Mouse (Mus musculus) heart, postnatal 10 days (tissue): ENCODE data around the gene Nbr1. TPM values are rescaled to one million over a fixed set of nuclear protein-coding genes. Genes with fewer than 3 reads are reported as not detected.
A peak's percentile ranks its signal among the peaks of the same experiment; 100 is the strongest.

ENCODE experiments used
- DNase-seq, 2 experiments: peaks; one replicate each; pipeline ENCODE4 v3.0.0; 2021
- intact Hi-C: fragments of 180-260 bp; cut with DNase I; formaldehyde crosslinking; loops from one replicate; pipeline ENCODE4 v1.15.1; 2025
- total RNA-seq, 2 experiments: library from RNA; stranded (reverse); gene quantifications; 2 replicates each; pipeline ENCODE4 v1.2.3; 2021

Gene Nbr1
- 100 to 1,000 TPM; 100 TPM for total RNA-seq

- intact Hi-C loops, result loop anchor here (5.0 kb wide), 1 partner anchor 85 kb away; the partner anchor contains the start of gene Vat1
- DNase-seq, result peak; percentile 94 to 95
Observed at GRCm38 (mm10) chr11:101551751-101552475, at the start of gene Nbr1, which contains the start of gene Brca1. TSS of gene Nbr1 (plus strand) at chr11:101552149. TSS of gene Brca1 (minus strand) at chr11:101551955.

GRCm38 (mm10) chr11:101506269-101506780, 45.6 kb upstream of the Nbr1 start:
- no peak for DNase-seq
- intact Hi-C loops, result no loop called here

DNA sequence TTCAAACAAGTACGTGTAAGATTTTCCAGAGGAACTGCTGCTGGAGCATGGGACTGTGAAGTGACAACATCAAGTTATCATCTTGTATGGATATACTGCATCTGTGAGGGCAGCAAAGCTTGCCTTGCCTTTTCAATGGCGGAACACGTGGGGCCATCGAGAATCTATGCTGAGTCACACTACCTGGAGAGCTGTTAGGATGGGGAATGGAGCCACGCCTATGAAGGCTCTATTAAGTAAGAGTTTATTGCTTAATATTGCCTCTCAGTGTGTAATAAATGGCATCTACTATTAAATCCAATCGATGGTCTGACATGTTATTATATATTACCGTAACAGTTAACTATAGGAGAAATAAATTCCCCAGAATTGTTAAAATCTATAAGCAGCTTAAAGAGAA, 44.9 kb upstream of the Nbr1 start:
- DNase-seq, result no peak
- intact Hi-C loops, result no loop called here

DNA sequence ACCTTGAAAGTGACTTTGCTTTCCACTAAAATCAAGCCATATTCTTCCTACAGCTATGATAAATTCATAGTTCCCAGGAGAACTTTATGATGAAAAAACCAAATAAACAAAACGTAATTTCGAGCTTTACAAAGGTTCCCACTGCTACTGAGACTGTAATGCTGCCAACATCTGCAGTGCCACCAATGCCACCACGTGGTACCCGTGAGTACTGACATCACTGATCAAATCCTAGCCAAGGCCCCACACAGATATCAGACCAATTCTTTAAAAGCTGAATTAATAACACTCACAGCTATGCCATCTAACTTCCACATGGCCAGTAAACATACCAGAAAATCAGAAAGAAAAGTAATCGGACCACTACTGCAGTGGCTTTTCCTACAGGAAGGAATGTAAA, 33.0 kb upstream of the Nbr1 start:
- peak; percentile 4 to 5 for DNase-seq
- intact Hi-C loops, result no loop called here

DNA sequence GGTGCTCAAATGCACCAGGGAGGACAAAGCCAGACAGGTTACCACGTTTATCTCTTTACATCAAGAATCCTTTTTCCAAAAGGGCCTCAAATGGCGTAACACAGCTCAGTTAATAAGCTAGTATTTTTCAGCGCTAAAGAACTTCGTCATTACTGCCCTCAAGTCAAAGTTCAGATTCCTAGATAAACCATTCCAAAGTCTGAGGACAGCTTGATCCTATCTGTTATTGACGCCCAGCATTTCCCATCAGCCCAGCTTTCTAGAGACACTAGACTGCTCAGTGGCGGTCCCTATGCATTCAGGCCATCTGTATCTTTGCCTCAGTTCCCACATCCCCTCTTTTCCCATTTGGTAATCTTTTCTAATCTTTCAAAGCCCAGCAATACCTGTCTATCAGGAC, 32.6 kb upstream of the Nbr1 start:
- no peak for DNase-seq
- intact Hi-C loops, result no loop called here

GRCm38 (mm10) chr11:101524446-101524845, 27.5 kb upstream of the Nbr1 start:
- DNase-seq, result no peak
- intact Hi-C loops, result no loop called here

DNA sequence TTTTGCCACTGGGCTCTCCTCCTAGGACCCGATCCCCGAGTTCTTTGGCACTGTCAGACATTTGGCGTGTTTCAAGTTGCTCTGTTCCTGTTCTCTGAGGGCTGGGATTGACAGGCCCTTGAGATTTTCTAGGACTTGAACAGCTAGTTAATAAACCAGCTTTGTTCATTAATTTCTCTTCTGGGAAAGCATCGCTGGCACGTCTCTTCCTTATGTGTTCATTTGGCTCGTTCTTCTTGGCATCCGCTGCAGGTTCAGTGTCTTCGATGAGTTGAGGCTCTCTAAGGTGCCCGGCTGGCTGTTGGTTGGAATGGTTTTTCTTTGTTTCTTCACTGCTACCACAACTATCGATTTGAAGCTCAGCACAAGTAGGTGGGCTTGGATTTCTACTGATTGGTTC, 26.9 kb upstream of the Nbr1 start:
- no peak for DNase-seq
- intact Hi-C loops, result no loop called here

DNA sequence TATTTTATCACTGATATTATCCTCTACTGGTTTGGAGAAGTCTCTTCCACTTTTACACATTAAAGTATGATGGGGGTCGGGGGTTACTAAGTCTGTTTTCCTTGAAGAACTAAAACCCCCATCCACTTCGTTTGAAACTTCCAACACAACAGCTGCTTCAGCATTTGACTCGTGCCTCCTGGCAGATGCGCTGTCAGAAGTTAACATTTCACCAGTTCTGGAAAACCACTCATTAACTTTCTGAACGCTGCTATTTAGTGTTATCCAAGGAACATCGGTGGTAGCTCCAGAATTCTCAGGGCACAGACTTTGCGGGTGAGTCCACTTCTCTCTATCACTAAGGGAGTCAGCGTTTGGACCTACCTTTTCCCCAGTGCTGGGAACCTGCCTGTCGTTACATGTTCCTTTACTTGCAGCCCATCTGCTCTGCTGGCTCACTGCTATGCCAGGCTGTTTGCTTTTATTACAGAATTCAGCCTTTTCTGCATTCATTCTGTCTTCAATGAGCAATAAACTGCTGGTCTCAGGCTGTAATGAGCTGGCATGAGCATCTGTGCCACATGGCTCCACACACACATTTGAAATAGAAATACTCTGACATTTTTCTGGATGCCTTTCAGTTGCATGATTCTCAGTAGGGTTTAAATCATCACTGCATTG, 25.9 kb upstream of the Nbr1 start:
- DNase-seq, result no peak
- intact Hi-C loops, result no loop called here

DNA sequence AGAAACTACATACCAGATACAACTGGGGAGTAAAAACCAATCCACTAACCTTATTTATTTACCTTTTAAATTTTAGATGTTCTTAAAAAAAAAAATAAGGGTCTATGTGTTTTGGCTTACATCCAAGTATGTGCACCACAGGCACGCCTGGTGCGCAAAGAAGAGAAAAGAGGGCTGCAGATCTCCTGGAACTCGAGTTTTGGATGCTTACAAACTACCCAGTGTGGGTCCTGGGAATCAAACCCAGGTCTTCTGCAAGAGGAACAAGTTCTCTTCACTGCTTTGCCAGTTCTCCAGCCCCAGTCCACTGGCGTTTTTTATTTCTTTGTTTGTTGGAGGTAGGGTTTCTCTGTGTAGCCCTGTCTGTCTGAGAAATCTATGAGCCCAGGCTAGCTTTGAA, 25.3 kb upstream of the Nbr1 start:
- DNase-seq, result no peak
- intact Hi-C loops, result no loop called here

- DNase-seq, result no peak
- intact Hi-C loops, result no loop called here
Observed at GRCm38 (mm10) chr11:101543533-101543932, 8.4 kb upstream of the Nbr1 start.

DNA sequence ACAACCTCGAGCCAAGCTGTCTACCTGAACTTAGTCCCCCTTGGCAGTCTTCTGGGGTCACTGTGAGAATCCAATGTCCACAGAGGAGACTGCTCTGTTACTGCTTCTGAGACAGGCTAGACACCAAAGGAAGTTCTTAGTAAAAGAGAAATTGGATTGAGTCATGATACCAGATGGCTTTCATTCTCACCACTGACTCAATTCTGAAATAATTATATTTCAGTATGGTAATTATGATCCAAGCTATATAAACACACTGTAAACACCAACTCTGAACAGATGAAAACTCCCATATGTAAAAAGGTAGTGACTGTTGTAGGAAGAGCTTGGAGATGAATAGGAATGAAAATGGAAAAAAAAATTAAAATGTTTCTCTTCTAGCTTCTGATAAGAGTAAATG, 7.8 kb upstream of the Nbr1 start:
- intact Hi-C loops, result no loop called here
- no peak for DNase-seq

GRCm38 (mm10) chr11:101548526-101548925, 3.4 kb upstream of the Nbr1 start:
- DNase-seq, result no peak
- intact Hi-C loops, result no loop called here

DNA sequence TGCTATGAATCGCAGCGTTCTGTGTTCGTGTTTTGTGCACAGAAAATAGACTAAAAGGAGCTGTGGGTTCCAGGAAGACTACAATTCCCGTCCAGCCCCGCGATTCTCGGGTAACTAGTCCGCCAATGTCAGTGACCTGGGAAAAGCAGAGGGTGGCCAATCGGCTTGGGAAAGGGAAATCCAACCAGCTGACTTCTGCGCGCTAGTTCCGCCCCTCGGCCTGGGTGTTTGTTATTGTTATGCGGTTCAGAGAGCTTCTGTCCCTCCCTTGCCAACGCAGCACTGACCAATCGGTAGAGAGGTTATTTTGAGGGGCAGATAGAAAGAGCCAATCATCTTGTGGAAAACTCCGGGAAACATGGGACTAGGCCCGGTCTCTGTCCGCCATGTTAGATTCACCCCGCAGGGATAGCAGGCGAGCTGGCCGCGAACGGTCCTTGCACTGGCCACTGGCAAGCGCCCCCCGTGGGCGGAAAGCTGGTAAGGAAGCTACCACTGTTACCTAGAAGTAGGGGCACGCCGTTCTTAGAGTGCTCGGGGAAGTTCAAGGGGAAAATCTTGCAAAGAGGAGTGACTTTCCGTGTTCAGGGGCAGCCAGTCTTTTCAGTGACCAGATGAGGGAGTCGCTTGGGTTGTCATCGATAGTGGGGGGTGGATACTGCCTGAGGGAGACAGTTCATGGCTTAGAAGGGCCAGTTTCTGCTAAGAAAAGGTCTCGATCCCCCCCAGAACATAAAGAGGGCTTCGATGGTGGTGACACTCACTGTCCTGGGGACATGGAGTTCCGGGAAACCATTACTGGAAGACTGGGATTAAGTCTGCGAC, 739 bp downstream of the Nbr1 start:
- DNase-seq, result peak; percentile 98 to 99
- intact Hi-C loops, result loop anchor here (5.0 kb wide), 1 partner anchor 85 kb away; the partner anchor contains the start of gene Vat1

DNA sequence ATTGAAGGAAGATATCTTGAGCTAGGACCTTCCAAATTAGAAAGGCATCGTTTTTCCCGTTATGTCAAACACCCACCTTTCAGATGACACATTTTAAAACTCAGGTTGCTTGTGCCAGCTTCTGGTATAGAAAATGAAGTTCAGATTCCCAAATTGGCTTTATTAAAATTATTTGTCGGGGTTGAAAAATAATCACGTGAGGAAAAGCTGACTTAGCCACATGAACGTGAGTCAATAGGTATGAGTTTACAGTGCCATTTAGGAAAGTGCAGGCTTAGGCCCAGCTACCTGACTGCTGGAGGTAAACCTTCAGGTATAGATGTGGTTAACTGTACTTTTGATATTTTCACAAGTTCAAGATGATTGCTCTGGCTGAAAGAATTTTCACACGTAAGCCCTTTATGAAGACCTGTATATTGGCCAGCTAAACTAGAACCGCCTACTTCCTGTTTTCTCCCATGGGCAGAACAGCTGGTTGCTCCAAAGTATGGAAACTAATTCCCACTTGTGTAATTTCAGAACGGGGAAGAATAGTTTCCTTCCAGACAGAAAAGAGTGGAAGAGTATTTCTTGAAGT, 1.5 kb downstream of the Nbr1 start:
- intact Hi-C loops, result loop anchor here (5.0 kb wide), 1 partner anchor 86 kb away; the partner anchor contains the start of gene Vat1
- DNase-seq, result peak; percentile 14 to 23

DNA sequence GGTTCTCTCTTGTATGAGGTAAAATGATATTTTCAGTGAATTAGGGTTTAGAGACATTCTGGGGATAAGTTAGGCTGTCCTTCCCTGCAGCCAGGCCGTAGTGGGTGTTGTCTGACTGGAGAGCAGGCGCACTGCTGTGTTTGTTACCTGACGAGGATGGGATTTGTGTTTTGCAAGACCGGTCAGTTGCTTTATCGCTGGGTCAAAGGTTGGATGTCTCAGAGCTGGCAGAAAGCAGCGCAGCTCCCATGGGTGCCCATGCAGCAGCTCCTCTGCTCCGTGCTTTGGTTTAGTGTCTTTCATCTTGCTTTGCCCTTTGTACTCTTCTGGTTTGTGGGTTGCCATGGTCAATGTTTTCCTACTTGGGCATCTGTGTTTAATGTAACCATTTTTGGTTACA, 4.6 kb downstream of the Nbr1 start:
- no peak for DNase-seq
- intact Hi-C loops, result no loop called here

DNA sequence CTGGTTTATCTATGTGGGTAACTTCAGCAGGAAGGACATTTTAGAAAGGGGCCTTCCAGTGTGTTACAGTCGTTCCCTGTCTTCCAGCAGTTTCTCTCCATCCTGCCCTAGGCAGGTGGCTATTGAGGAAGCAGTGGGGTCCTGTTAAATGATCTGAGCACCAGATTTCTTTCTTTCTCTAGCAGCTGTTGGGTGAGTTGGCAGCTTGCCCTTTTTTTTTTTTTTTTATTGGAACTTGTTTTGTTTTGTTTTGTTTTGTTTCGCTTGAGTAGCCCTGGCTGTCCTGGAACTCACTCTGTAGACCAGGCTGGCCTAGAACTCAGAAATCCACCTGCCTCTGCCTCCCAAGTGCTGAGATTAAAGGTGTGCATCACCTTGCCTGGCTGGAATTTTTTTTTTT, 5.0 kb downstream of the Nbr1 start:
- no peak for DNase-seq
- intact Hi-C loops, result no loop called here

DNA sequence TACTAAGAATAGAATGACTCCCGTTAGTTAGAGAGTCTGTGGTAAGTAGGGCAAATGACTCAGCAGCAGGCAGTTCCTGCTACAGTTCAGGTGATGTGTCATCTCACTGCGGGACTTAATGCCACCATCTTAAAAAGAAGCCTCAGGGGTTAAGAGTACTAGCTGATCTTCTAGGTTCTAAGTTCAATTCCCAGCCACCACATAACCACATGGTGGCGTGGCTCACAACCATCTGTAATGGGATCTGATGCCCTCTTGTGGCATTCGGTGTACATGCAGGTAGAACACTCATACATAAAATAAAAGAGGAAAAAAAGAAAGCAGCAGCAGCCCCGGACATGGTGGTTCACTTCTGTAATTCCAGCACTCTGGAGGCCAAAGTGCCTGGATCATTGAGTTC, 10.4 kb downstream of the Nbr1 start:
- peak; percentile 38 to 67 for DNase-seq
- intact Hi-C loops, result no loop called here

GRCm38 (mm10) chr11:101568421-101568820, 16.5 kb downstream of the Nbr1 start:
- DNase-seq, result no peak
- intact Hi-C loops, result no loop called here

DNA sequence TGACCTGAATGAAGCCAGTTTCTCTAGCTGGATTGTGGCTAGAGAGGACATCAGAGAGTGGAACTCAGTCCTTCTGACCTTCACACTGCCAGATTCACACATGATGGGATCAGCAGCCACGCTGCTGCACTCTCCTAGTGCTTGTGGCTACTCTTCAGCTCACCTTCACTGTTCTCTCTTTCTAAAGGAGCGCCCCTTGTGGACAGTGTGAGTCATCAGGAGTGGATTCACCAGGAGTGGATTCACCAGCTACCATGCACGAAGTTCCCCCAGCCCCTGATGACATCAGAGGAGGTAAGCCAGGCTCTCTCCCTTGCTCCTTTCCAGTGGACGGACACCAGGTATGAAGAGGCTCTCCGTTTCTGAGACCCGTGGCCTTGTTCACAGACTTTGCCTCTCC, 24.2 kb downstream of the Nbr1 start:
- intact Hi-C loops, result loop anchor here (10.0 kb wide), 1 partner anchor 551 kb away; no protein-coding TSS in a partner anchor
- no peak for DNase-seq

DNA sequence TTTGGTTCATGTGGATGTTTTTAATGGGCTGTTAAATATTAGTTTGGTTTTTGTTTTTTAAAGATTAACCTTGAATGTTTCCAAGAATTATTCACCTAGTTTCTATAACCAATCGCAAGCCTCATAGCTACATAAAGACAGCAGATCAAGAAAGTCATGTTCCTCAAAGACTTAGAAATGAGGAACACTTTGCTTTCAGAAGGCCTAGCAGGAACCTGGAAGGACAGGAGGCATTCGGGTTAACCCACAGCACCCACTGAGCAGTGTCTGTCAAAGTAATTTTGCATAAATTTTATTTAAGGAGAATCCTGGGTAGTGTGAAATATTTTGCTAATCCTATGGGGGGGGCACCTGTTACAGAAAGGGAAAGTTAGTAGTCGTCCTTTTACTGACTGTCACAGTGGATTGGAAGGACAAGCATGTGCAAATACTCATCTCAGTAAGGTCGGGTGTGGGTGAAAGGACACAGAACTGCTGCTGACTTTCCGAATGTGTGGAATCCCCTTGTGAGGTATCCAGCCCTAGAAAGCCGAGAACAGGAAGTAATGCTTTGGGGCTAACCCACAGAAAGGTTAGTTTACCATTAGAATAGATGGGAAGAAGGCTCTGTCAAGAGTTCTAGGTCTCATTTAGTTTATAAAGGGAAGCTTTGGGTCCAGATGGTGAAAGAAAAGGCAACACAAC, 29.3 kb downstream of the Nbr1 start:
- no peak for DNase-seq
- intact Hi-C loops, result no loop called here
